Mouse (Mus musculus) lung, adult 2 months (tissue): Measurements from ENCODE around the gene Tgfb1i1. TPM values are rescaled to one million over a fixed set of nuclear protein-coding genes. Genes with fewer than 3 reads are reported as not detected.

ENCODE experiments used
- DNase-seq: peaks from one replicate; pipeline ENCODE4 v3.0.0; 2022
- H3K4me1 ChIP-seq: fragments of 200-500 bp; 2 replicates; pipeline ENCODE4 v1.6.1; 2011; ENCODE audit warnings: low read length; ENCODE audit not compliant: control insufficient read depth, insufficient read depth
- H3K4me3 ChIP-seq: fragments of 200-500 bp; replicated peaks from 2 replicates; pipeline ENCODE3; 2011; ENCODE audit warnings: low read depth, mild to moderate bottlenecking, control low read depth, low read length; ENCODE audit errors: extremely low read depth
- CTCF ChIP-seq: fragments of 200-500 bp; IDR thresholded peaks from 2 replicates; pipeline ENCODE4 v1.5.1; 2011; ENCODE audit warnings: mild to moderate bottlenecking, low read length, control low read depth; ENCODE audit not compliant: insufficient read depth
- POLR2A ChIP-seq: fragments of 200-500 bp; IDR thresholded peaks from 2 replicates; pipeline ENCODE4 v1.6.1; 2011; ENCODE audit warnings: low read depth, mild to moderate bottlenecking, control low read depth, low read length, borderline replicate concordance; ENCODE audit errors: extremely low read depth
- WGBS: fragments of 180-500 bp; shearing (Covaris S2); methylation state at CpG from one replicate; pipeline ENCODE4 v1.1.7; 2018; 5-methylcytosine and 5-hydroxymethylcytosine counted together
- polyA plus RNA-seq: library from polyadenylated mRNA; depleted of rRNA; stranded (reverse); fragments of >200 nt; gene quantifications from 2 replicates; pipeline ENCODE4 v1.2.3, GENCODE M21; 2012; rRNA removed

Gene Tgfb1i1
- 131 and 150 TPM in 2 replicates for polyA plus RNA-seq

GRCm38 (mm10) chr7:128246496-128247391 is at the start of gene Tgfb1i1:
Gene Tgfb1i1, plus strand, starts transcription at chr7:128246812.
- DNase-seq, result peak; percentile 72
- no peak for TF ChIP-seq CTCF
- TF ChIP-seq POLR2A, result peak; percentile 83; the same call in 1 of the 2 replicates
- H3K4me1 ChIP-seq, result peaks cover 8% of the 10 kb centered on the region
- H3K4me3 ChIP-seq, result peak within 1 kb of the TSS; percentile 75
- 5% methylated on average over 30 of the region's 30 CpGs for WGBS

DNA sequence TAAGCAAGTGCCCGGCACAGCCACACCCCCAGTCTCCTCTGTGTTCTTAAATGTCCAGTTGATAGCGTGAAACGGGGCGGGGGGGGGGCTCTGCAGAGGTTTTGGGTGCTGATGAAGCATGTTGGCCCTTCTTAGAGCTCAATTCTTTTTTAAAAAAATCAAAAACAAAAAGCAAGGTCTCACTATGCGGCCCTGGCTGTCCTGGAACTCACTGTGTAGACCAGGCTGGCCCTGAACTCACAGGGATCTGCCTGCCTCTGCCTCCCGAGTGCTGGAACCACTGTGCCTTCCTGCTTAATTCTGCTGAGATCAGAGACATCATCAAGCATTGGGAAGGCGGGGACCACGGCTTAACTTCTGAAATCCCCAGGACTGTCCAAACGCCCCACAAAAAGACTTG is 45.0 kb upstream of the Tgfb1i1 start:
- no peak for DNase-seq
- no peak overlapping the region for H3K4me3 ChIP-seq
- TF ChIP-seq CTCF (no peak), POLR2A (no peak)
- no peaks in the 10 kb centered on the region for H3K4me1 ChIP-seq
- 90% methylated on average over 9 of the region's 9 CpGs for WGBS

GRCm38 (mm10) chr7:128203071-128203470 is 43.5 kb upstream of the Tgfb1i1 start:
- DNase-seq, result no peak
- H3K4me3 ChIP-seq, result no peak overlapping the region
- 85% methylated on average over 9 of the region's 9 CpGs for WGBS
- TF ChIP-seq POLR2A (no peak), CTCF (no peak)
- no peaks in the 10 kb centered on the region for H3K4me1 ChIP-seq

DNA sequence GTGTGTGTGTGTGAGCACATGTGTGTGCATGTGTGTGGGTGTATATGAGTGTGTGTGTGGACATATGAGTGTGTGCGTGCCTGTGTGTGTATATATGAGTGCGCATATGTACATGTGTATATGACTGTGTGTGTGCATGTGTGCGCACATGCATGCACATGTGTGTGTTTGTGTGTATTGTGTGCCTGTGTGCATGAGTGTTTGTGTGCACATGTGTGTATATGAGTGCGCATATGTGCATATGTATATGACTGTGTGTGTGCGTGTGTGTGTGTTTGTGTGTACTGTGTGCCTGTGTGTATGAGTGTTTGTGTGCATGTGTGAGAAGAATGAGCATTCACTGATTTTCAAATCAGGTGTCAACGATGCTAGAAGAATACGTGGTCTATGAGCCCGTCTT is 42.4 kb upstream of the Tgfb1i1 start:
- no peak for TF ChIP-seq POLR2A
- TF ChIP-seq CTCF, result no peak
- Histone ChIP-seq H3K4me1 (no peaks in the 10 kb centered on the region), H3K4me3 (no peak overlapping the region)
- 93% methylated on average over 8 of the region's 8 CpGs for WGBS
- DNase-seq, result no peak

- no peak for DNase-seq
- WGBS, result 80% methylated on average over 18 of the region's 18 CpGs
- Histone ChIP-seq H3K4me3 (no peak overlapping the region), H3K4me1 (no peaks in the 10 kb centered on the region)
- TF ChIP-seq POLR2A (no peak), CTCF (no peak)
These were observed 40.9 kb upstream of the Tgfb1i1 start for GRCm38 (mm10) chr7:128205695-128206094.

DNA sequence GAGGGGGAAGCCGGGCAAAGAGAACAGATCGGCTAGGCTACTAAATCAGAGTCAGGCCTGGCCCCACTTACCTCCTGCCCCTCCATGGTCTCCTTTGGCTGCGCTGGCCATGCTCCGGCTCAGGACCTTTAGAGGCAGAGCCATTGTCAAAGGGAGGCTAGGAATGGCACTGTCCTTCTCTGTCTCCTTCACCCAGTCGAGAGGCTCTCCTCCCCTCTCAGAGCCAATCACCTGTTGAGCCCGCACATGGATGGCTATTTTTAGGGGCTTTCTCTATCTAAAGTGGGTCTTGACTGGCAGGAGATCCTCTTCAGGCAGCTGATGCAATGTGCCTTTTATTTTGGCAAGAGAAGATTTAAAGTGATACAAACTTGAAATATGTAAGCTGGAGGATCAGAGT is 40.5 kb upstream of the Tgfb1i1 start, which contains the start of gene Cox6a2:
TSS of gene Cox6a2 (minus strand) at position 236 of the 400 bp plus-strand sequence.
- Histone ChIP-seq H3K4me1 (no peaks in the 10 kb centered on the region), H3K4me3 (peak within 1 kb of the TSS; percentile 4)
- WGBS, result 64% methylated on average over 6 of the region's 6 CpGs
- peak; percentile 16 for DNase-seq
- no peak for TF ChIP-seq CTCF
- no peak for TF ChIP-seq POLR2A

- H3K4me3 ChIP-seq, result no peak overlapping the region
- WGBS, result 4% methylated on average over 4 of the region's 4 CpGs
- DNase-seq, result peak; percentile 41
- TF ChIP-seq CTCF (peak; percentile 68), POLR2A (no peak)
- H3K4me1 ChIP-seq, result no peaks in the 10 kb centered on the region
These were observed 38.4 kb upstream of the Tgfb1i1 start for GRCm38 (mm10) chr7:128208187-128208586.

DNA sequence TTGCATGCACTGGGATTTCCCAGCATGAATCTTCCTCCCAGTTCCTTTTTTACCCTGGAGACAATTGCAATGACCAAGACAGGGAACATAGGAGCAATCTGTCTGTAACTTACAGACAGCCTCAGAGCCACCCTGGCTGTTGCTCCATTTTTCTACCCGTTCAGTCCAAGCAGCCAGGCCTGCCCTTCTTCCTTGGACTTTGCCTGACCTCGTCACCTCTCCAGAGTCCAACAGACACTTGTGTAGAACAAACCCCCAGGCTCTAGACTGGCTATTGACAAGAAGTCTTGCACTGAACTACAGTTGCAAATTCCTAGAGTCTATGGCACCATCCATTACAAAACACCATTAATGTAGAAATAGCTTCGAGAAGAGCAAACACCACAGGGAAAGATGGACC is 36.8 kb upstream of the Tgfb1i1 start:
- no peaks in the 10 kb centered on the region for H3K4me1 ChIP-seq
- H3K4me3 ChIP-seq, result no peak overlapping the region
- no peak for DNase-seq
- no peak for TF ChIP-seq POLR2A
- TF ChIP-seq CTCF, result no peak
- 44% methylated on average over 3 of the region's 3 CpGs for WGBS

GRCm38 (mm10) chr7:128219952-128220351 is 26.7 kb upstream of the Tgfb1i1 start:
- 59% methylated on average over 4 of the region's 4 CpGs for WGBS
- TF ChIP-seq CTCF (no peak), POLR2A (no peak)
- no peak overlapping the region for H3K4me3 ChIP-seq
- no peaks in the 10 kb centered on the region for H3K4me1 ChIP-seq
- DNase-seq, result no peak

GRCm38 (mm10) chr7:128220936-128221335 is 25.7 kb upstream of the Tgfb1i1 start:
- H3K4me3 ChIP-seq, result no peak overlapping the region
- no peaks in the 10 kb centered on the region for H3K4me1 ChIP-seq
- DNase-seq, result no peak
- 79% methylated on average over 3 of the region's 3 CpGs for WGBS
- TF ChIP-seq POLR2A (no peak), CTCF (no peak)
